Mouse (Mus musculus): ENCODE measurements at regions not wholly inside any gene's neighbourhood (a gene's known extent, or its start where the extent isn't known, plus 50 kb on each side); places are given as distances from the start of the nearest gene placed in this dataset.

GRCm38 (mm10) chr11:91216158-91216557, 361.2 kb downstream of the Kif2b start:
- Histone ChIP-seq H3K4me3 (replicated peaks in 1 of 3; ENCODE audit: low read depth in 2 of 3, low read length in 2 of 3, poor library complexity in 1 of 3) (no peak overlapping the region), H3K4me1 (ENCODE audit: control insufficient read depth in 1 of 2, insufficient read depth in 2 of 2) (no peaks in the 10 kb centered on the region), H3K27me3 (replicated peaks) (no peaks in the 10 kb centered on the region), H3K4me2 (ENCODE audit: insufficient read depth, low read depth, poor library complexity, severe bottlenecking) (no peak overlapping the region), H3K27ac (ENCODE audit: insufficient read depth, low read depth) (no peak overlapping the region), H3K9me3 (replicated peaks; ENCODE audit: low read length) (peaks cover 64% of the 10 kb centered on the region), H3K79me2 (replicated peaks; ENCODE audit: control insufficient read depth, extremely low read depth, insufficient read depth, poor library complexity, severe bottlenecking) (no peaks in the 10 kb centered on the region), H3K9ac (ENCODE audit: insufficient read depth, low read depth) (no peak overlapping the region), H3K36me3 (replicated peaks in 1 of 2; ENCODE audit: control insufficient read depth in 1 of 2, insufficient read depth in 1 of 2, low read length in 1 of 2) (no peaks in the 10 kb centered on the region)
- dilution Hi-C loops (cut with MboI; ENCODE audit: extremely low pct_ligation_motif_present, extremely low pct_unique_long_range_greater_than_20kb, low sequenced_read_pairs) (no loop called here), in situ Hi-C loops (cut with MboI; ENCODE audit: low pct_ligation_motif_present, low pct_unique_long_range_greater_than_20kb, low sequenced_read_pairs) (no loop called here)
- no peak for DNase-seq (ENCODE audit: extremely low read depth)
- TF ChIP-seq MAX (IDR thresholded peaks at IDR 0.05; ENCODE audit: low read length), result no peak
- TF ChIP-seq ZNF384 (IDR thresholded peaks at IDR 0.05; ENCODE audit: low read depth, low read length), result no peak
- TF ChIP-seq ZC3H11A (IDR thresholded peaks at IDR 0.05; ENCODE audit: low read depth, low read length), result no peak
- TF ChIP-seq ELF1 (IDR thresholded peaks at IDR 0.05; ENCODE audit: low read depth, low read length), result no peak
- no peak for TF ChIP-seq MAFK (IDR thresholded peaks at IDR 0.05; ENCODE audit: insufficient replicate concordance, low read length)
- TF ChIP-seq UBTF (IDR thresholded peaks at IDR 0.05; ENCODE audit: low read depth, low read length), result no peak
- TF ChIP-seq PAX5 (IDR thresholded peaks at IDR 0.05; ENCODE audit: low read length), result no peak
- TF ChIP-seq HCFC1 (IDR thresholded peaks at IDR 0.05; ENCODE audit: low read depth, low read length), result no peak
- TF ChIP-seq POLR2AphosphoS2 (IDR thresholded peaks at IDR 0.05; ENCODE audit: low read depth, low read length), result no peak
- TF ChIP-seq NELFE (IDR thresholded peaks at IDR 0.05; ENCODE audit: low read depth, low read length), result no peak
- TF ChIP-seq KAT2A (IDR thresholded peaks at IDR 0.05; ENCODE audit: insufficient replicate concordance, low read length), result no peak
- TF ChIP-seq CTCF (conservative IDR thresholded peaks at IDR 0.05 in 1 of 2, IDR thresholded peaks at IDR 0.05 in 1 of 2; ENCODE audit: low read depth in 2 of 2, low read length in 2 of 2), result no peak
- TF ChIP-seq USF1 (IDR thresholded peaks at IDR 0.05; ENCODE audit: low read depth, low read length), result no peak
- no peak for TF ChIP-seq E2F4 (IDR thresholded peaks at IDR 0.05; ENCODE audit: insufficient replicate concordance, low read depth, low read length)
- TF ChIP-seq TCF12 (IDR thresholded peaks at IDR 0.05; ENCODE audit: low read depth, low read length), result no peak

DNA sequence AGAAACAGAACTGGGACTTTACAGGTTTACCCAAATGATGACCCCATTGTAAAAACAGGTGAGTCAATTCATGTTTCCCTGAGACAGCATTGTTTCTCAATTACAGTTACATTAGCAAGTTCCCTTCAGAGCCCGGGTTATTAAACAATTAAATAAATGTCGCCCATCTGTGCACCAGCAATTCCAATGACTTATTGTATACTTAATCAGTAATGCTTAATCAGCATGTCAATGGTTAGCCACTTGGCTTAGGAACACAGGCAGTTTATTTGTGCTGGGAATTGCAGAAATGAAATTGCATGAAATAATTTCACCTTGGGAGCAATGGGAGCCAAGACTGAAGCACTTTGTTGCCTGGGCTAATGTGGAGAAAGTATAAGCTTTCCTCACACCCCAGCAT, 364.3 kb downstream of the Kif2b start:
- Histone ChIP-seq H3K4me1 (ENCODE audit: control insufficient read depth in 1 of 2, insufficient read depth in 2 of 2) (no peaks in the 10 kb centered on the region), H3K9ac (ENCODE audit: insufficient read depth, low read depth) (no peak overlapping the region), H3K27ac (ENCODE audit: insufficient read depth, low read depth) (no peak overlapping the region), H3K27me3 (replicated peaks) (no peaks in the 10 kb centered on the region), H3K4me2 (ENCODE audit: insufficient read depth, low read depth, poor library complexity, severe bottlenecking) (no peak overlapping the region), H3K4me3 (replicated peaks in 1 of 3; ENCODE audit: low read depth in 2 of 3, low read length in 2 of 3, poor library complexity in 1 of 3) (no peak overlapping the region), H3K9me3 (replicated peaks; ENCODE audit: low read length) (peaks cover 66% of the 10 kb centered on the region), H3K79me2 (replicated peaks; ENCODE audit: control insufficient read depth, extremely low read depth, insufficient read depth, poor library complexity, severe bottlenecking) (no peaks in the 10 kb centered on the region), H3K36me3 (replicated peaks in 1 of 2; ENCODE audit: control insufficient read depth in 1 of 2, insufficient read depth in 1 of 2, low read length in 1 of 2) (no peaks in the 10 kb centered on the region)
- in situ Hi-C loops (cut with MboI; ENCODE audit: low pct_ligation_motif_present, low pct_unique_long_range_greater_than_20kb, low sequenced_read_pairs) (no loop called here), dilution Hi-C loops (cut with MboI; ENCODE audit: extremely low pct_ligation_motif_present, extremely low pct_unique_long_range_greater_than_20kb, low sequenced_read_pairs) (no loop called here)
- no peak for DNase-seq (ENCODE audit: extremely low read depth)
- TF ChIP-seq SMC3 (IDR thresholded peaks at IDR 0.05; ENCODE audit: low read depth, low read length) (no peak), CTCF (conservative IDR thresholded peaks at IDR 0.05 in 1 of 2, IDR thresholded peaks at IDR 0.05 in 1 of 2; ENCODE audit: low read depth in 2 of 2, low read length in 2 of 2) (no peak), ELF1 (IDR thresholded peaks at IDR 0.05; ENCODE audit: low read depth, low read length) (no peak), UBTF (IDR thresholded peaks at IDR 0.05; ENCODE audit: low read depth, low read length) (no peak), SIN3A (IDR thresholded peaks at IDR 0.05; ENCODE audit: low read length) (no peak), TBP (conservative IDR thresholded peaks at IDR 0.05; ENCODE audit: low read depth, low read length) (no peak), BHLHE40 (IDR thresholded peaks at IDR 0.05; ENCODE audit: low read depth, low read length) (no peak), POLR2A (IDR thresholded peaks at IDR 0.05; ENCODE audit: low read depth, low read length) (no peak)

Data from CH12.LX (cell line).